Mouse (Mus musculus): ENCODE data around the gene Cd200r3. TPM values are rescaled to one million over a fixed set of nuclear protein-coding genes. Genes with fewer than 3 reads are reported as not detected.

The Cd200r3 gene
- polyA plus RNA-seq, 2 experiments, result 0.68 to 0.98 TPM

DNA sequence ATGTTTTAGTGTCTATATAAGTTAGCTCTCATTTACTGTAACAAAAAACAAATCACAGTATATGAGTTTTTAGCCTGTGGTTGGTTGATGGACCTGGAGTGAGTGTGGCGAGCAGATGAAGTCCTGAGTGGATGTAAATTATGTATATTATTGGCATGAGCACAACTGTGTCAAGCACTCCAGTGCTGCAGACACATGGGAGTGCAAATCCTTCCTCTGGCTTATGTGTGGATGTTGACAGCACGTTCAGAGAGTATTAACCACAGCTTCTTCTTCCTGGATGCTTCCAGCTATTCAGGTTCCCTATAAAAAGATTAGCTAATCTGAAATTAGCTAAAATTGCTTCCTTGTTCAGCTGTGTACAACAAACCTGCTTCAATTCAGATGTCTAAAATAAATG, 42.6 kb downstream of the Cd200r3 start:
- Histone ChIP-seq H3K27me3 (ENCODE audit: control insufficient read depth, insufficient read depth, low read length) (no peaks in the 10 kb centered on the region), H3K9ac (replicated peaks) (no peak overlapping the region), H3K36me3 (replicated peaks; ENCODE audit: control insufficient read depth, insufficient read depth, low read depth) (no peaks in the 10 kb centered on the region), H3K9me3 (ENCODE audit: control insufficient read depth, low read length) (no peaks in the 10 kb centered on the region), H3K4me1 (replicated peaks; ENCODE audit: control insufficient read depth in 2 of 2, insufficient read depth in 2 of 2, low read length in 1 of 2) (no peaks in the 10 kb centered on the region), H3K4me3 (ENCODE audit: insufficient read depth in 1 of 2, low read depth in 2 of 2, low read length in 2 of 2) (no peak overlapping the region), H3K27ac (no peak overlapping the region), H3K4me2 (ENCODE audit: low read depth) (no peak overlapping the region)
- 25% methylated on average over 2 of the region's 2 CpGs for WGBS (ENCODE audit: insufficient replicate concordance)
- ATAC-seq (ENCODE audit: insufficient read depth), result no peak
- TF ChIP-seq EP300 (IDR thresholded peaks at IDR 0.05; ENCODE audit: low read depth), result no peak
- TF ChIP-seq CTCF (IDR thresholded peaks at IDR 0.05; ENCODE audit: low read depth), result no peak
- DNase-seq (ENCODE audit: low read depth in 3 of 3, low spot score in 3 of 3), result no peak

DNA sequence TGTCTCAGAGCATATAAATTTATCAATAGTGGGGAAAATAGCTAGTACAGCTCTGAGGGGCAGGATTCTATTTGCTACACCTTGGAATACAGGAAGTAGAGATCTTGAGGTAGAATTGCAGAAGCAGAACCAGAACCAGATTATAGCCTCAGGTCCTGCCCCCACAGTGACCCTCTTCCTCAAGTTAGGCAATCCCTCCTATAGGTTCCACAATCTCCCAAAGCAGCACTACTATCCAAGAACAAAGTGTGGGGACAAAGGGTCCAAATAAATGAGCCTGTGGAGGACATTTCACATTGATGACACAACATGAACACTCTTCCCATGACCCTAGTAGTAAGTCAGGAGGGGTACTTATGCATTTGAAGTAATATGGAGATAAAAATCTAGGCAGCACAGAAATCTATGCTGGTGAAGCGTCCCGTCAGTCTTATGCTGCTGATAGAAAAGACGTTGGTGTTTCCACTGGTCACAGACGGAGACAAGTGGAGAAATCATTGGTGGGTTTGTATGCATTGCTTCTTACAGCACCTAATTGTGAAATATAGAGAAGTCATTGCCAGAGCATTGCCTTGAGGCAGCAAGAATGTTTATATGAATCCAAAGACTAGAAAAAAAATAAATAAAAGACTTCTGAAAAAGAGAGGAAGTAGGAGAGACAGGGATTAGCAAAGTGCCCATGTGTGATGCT, 45.3 kb downstream of the Cd200r3 start:
- no peaks in the 10 kb centered on the region for H3K27me3 ChIP-seq (ENCODE audit: control insufficient read depth, insufficient read depth, low read length)
- 61% methylated on average over 4 of the region's 4 CpGs for WGBS (ENCODE audit: insufficient replicate concordance)
- H3K4me1 ChIP-seq (replicated peaks; ENCODE audit: control insufficient read depth in 2 of 2, insufficient read depth in 2 of 2, low read length in 1 of 2), result no peaks in the 10 kb centered on the region
- ATAC-seq (ENCODE audit: insufficient read depth) (no peak), DNase-seq (ENCODE audit: low read depth in 3 of 3, low spot score in 3 of 3) (no peak)
- TF ChIP-seq CTCF (IDR thresholded peaks at IDR 0.05; ENCODE audit: low read depth), result no peak
- H3K4me3 ChIP-seq (ENCODE audit: insufficient read depth in 1 of 2, low read depth in 2 of 2, low read length in 2 of 2), result no peak overlapping the region
- no peak overlapping the region for H3K9ac ChIP-seq (replicated peaks)
- no peaks in the 10 kb centered on the region for H3K36me3 ChIP-seq (replicated peaks; ENCODE audit: control insufficient read depth, insufficient read depth, low read depth)
- no peak overlapping the region for H3K4me2 ChIP-seq (ENCODE audit: low read depth)
- H3K9me3 ChIP-seq (ENCODE audit: control insufficient read depth, low read length), result no peaks in the 10 kb centered on the region
- H3K27ac ChIP-seq, result no peak overlapping the region

DNA sequence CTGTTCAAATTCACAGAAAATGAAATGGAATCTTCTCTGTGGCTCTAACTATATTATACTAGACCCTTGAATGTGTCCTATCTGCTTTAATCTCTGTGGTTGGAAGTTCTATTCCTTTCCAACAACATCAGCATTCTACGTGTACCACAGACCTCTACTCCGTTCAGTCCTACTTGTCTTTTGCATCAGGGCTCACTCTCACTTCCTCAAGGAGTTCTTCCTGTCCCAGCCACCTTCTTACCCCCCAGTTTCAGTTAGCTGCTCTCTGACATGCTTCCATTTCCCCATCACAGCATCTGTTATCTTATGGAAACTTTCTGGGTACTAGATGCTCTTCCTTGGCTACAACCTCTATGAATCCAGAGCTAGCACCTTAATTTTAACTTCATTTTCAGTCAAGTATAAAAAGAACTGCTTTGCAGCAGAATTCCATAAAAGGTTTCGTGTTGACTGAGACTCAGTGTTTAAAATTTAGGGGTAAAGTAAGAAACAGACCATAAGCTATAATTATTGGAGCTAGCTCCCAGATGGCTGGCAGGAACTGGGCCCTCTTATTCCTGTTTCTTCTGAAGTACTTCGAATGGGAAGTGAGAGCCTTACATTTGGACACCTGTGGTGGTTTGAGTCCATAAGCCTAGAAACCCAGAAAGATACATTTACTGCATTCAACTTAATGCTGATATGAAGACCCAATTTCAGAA, 50.0 kb downstream of the Cd200r3 start:
- Histone ChIP-seq H3K27ac (no peak overlapping the region), H3K4me2 (ENCODE audit: low read depth) (no peak overlapping the region), H3K9ac (replicated peaks) (no peak overlapping the region), H3K27me3 (ENCODE audit: control insufficient read depth, insufficient read depth, low read length) (no peaks in the 10 kb centered on the region), H3K9me3 (ENCODE audit: control insufficient read depth, low read length) (no peaks in the 10 kb centered on the region), H3K4me3 (ENCODE audit: insufficient read depth in 1 of 2, low read depth in 2 of 2, low read length in 2 of 2) (no peak overlapping the region), H3K4me1 (replicated peaks; ENCODE audit: control insufficient read depth in 2 of 2, insufficient read depth in 2 of 2, low read length in 1 of 2) (no peaks in the 10 kb centered on the region), H3K36me3 (replicated peaks; ENCODE audit: control insufficient read depth, insufficient read depth, low read depth) (no peaks in the 10 kb centered on the region)
- WGBS (ENCODE audit: insufficient replicate concordance), result 39% methylated on average over 4 of the region's 4 CpGs
- no peak for ATAC-seq (ENCODE audit: insufficient read depth)
- TF ChIP-seq CTCF (IDR thresholded peaks at IDR 0.05; ENCODE audit: low read depth) (no peak), EP300 (IDR thresholded peaks at IDR 0.05; ENCODE audit: low read depth) (no peak)
- no peak for DNase-seq (ENCODE audit: low read depth in 3 of 3, low spot score in 3 of 3)

DNA sequence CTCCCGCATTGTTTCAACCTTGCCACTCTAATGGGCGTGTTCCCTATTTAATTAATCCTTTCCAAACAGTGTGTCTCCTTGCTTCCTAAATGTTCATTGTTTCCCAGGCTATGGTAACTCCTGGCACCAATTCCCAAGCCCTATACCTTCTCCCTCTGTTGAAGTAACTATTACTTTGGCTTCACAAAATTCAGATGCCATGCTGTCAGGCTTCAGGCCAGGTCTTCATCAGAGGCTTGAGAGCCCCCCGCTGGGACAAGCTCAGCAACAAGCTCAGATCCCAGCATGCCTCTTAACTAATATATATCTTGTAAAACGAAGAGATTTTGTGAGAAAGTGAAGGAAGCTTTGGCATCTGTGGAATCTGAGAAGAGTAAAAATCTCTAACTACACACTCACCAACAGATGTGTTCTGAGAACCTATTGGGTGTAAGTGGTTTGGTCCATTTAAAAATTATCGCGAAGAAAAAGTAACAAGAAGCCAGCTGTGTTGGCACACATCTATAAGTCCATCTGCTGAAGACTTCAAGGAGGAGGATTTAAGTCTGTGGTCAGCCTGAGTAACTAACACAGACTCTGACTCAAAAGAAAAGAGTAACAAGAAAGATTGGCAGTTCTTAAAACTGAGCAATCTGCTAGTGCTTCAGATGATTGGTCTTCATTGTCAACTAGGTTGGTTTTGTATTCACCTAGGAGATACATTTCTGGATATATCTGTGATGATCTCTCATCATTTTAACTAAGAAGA, 50.9 kb downstream of the Cd200r3 start:
- 64% methylated on average over 6 of the region's 6 CpGs for WGBS (ENCODE audit: insufficient replicate concordance)
- Histone ChIP-seq H3K9me3 (ENCODE audit: control insufficient read depth, low read length) (no peaks in the 10 kb centered on the region), H3K4me2 (ENCODE audit: low read depth) (no peak overlapping the region), H3K27me3 (ENCODE audit: control insufficient read depth, insufficient read depth, low read length) (no peaks in the 10 kb centered on the region), H3K36me3 (replicated peaks; ENCODE audit: control insufficient read depth, insufficient read depth, low read depth) (no peaks in the 10 kb centered on the region), H3K4me3 (ENCODE audit: insufficient read depth in 1 of 2, low read depth in 2 of 2, low read length in 2 of 2) (no peak overlapping the region), H3K27ac (no peak overlapping the region), H3K4me1 (replicated peaks; ENCODE audit: control insufficient read depth in 2 of 2, insufficient read depth in 2 of 2, low read length in 1 of 2) (no peaks in the 10 kb centered on the region), H3K9ac (replicated peaks) (no peak overlapping the region)
- no peak for DNase-seq (ENCODE audit: low read depth in 3 of 3, low spot score in 3 of 3)
- ATAC-seq (ENCODE audit: insufficient read depth), result no peak
- TF ChIP-seq EP300 (IDR thresholded peaks at IDR 0.05; ENCODE audit: low read depth) (no peak), CTCF (IDR thresholded peaks at IDR 0.05; ENCODE audit: low read depth) (no peak)

DNA sequence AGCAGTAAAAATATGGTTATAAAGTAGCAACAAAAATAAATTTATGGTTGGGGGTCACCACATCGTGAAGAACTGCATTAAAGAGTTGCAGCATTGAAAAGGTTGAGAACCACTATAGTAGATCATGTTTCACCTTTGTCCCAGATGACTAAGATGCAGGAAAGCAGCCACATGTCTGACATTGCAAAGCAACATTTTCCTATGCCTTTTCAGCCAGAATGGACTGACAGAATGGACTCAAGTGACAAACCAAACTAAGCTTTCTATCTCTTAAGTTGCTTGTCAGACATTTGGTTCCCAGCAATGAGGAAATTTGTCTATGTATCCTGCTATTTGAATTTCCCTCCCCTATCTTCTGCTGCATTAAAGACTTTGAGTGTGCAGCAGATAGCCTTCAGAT, 51.6 kb downstream of the Cd200r3 start:
- Histone ChIP-seq H3K4me3 (ENCODE audit: insufficient read depth in 1 of 2, low read depth in 2 of 2, low read length in 2 of 2) (no peak overlapping the region), H3K9ac (replicated peaks) (no peak overlapping the region), H3K27me3 (ENCODE audit: control insufficient read depth, insufficient read depth, low read length) (no peaks in the 10 kb centered on the region), H3K9me3 (ENCODE audit: control insufficient read depth, low read length) (no peaks in the 10 kb centered on the region), H3K27ac (no peak overlapping the region), H3K36me3 (replicated peaks; ENCODE audit: control insufficient read depth, insufficient read depth, low read depth) (no peaks in the 10 kb centered on the region), H3K4me2 (ENCODE audit: low read depth) (no peak overlapping the region), H3K4me1 (replicated peaks; ENCODE audit: control insufficient read depth in 2 of 2, insufficient read depth in 2 of 2, low read length in 1 of 2) (no peaks in the 10 kb centered on the region)
- ATAC-seq (ENCODE audit: insufficient read depth), result no peak
- DNase-seq (ENCODE audit: low read depth in 3 of 3, low spot score in 3 of 3), result no peak
- 32% methylated on average over 1 of the region's 1 CpGs for WGBS (ENCODE audit: insufficient replicate concordance)
- TF ChIP-seq CTCF (IDR thresholded peaks at IDR 0.05; ENCODE audit: low read depth) (no peak), EP300 (IDR thresholded peaks at IDR 0.05; ENCODE audit: low read depth) (no peak)

Measured in liver, embryonic 14.5 days (tissue).